Mouse (Mus musculus) CH12.LX (cell line): ENCODE measurements at regions not wholly inside any gene's neighbourhood (a gene's known extent, or its start where the extent isn't known, plus 50 kb on each side); places are given as distances from the start of the nearest gene placed in this dataset.

ENCODE experiments used
- DNase-seq: peaks from one replicate; pipeline ENCODE4 v3.0.0-alpha.2; 2013; ENCODE audit errors: extremely low read depth
- H3K27ac ChIP-seq: 2 replicates; pipeline ENCODE4 v1.5.1; 2012; ENCODE audit warnings: low read depth, mild to moderate bottlenecking, control low read depth, moderate library complexity; ENCODE audit not compliant: insufficient read depth
- H3K27me3 ChIP-seq: replicated peaks from 2 replicates; pipeline ENCODE3; 2012; ENCODE audit warnings: inconsistent platforms
- H3K36me3 ChIP-seq, 2 experiments: replicated peaks in 1 of 2; 2 replicates each; pipeline versions ENCODE3 to v1.6.1; 2012; ENCODE audit warnings: inconsistent platforms in 1 of 2, low read length in 1 of 2, mild to moderate bottlenecking in 1 of 2, mixed read lengths in 1 of 2, moderate library complexity in 1 of 2; ENCODE audit not compliant: control insufficient read depth in 1 of 2, insufficient read depth in 1 of 2
- H3K4me1 ChIP-seq, 2 experiments: 2 replicates each; pipeline ENCODE4 v1.6.1; 2012; ENCODE audit warnings: inconsistent platforms in 1 of 2, moderate library complexity in 1 of 2; ENCODE audit not compliant: insufficient read depth in 2 of 2, control insufficient read depth in 1 of 2
- H3K4me2 ChIP-seq: 2 replicates; pipeline ENCODE4 v1.6.1; 2012; ENCODE audit warnings: low read depth, mild to moderate bottlenecking, control low read depth; ENCODE audit not compliant: poor library complexity, insufficient read depth, severe bottlenecking
- H3K4me3 ChIP-seq, 3 experiments: fragments of 150-350 bp in 1 of 3; sonication (generic) in 1 of 3; replicated peaks in 1 of 3; 2 replicates each; pipeline versions ENCODE3 to v1.5.1; 2011 to 2012; ENCODE audit warnings: low read depth in 2 of 3, low read length in 2 of 3, mild to moderate bottlenecking in 2 of 3, moderate library complexity in 2 of 3, control low read depth in 1 of 3, improper control_type of control experiment in 1 of 3, inconsistent platforms in 1 of 3, mixed read lengths in 1 of 3; ENCODE audit not compliant: poor library complexity in 1 of 3
- H3K79me2 ChIP-seq: replicated peaks from 2 replicates; pipeline ENCODE4 v1.6.1; 2012; ENCODE audit warnings: mild to moderate bottlenecking, moderate library complexity; ENCODE audit not compliant: control insufficient read depth, poor library complexity, insufficient read depth, severe bottlenecking; ENCODE audit errors: extremely low read depth
- H3K9ac ChIP-seq: 2 replicates; pipeline ENCODE4 v1.6.1; 2012; ENCODE audit warnings: low read depth, mild to moderate bottlenecking, control low read depth, moderate library complexity; ENCODE audit not compliant: insufficient read depth
- H3K9me3 ChIP-seq: replicated peaks from 2 replicates; pipeline ENCODE3; 2012; ENCODE audit warnings: low read length, inconsistent platforms, mixed read lengths
- CHD1 ChIP-seq: IDR thresholded peaks from 2 replicates; pipeline ENCODE4 v1.6.1; 2012; ENCODE audit warnings: low read depth, low read length, improper control_type of control experiment, inconsistent platforms
- CHD2 ChIP-seq: IDR thresholded peaks from 2 replicates; pipeline ENCODE4 v1.6.1; 2011; ENCODE audit warnings: low read length, improper control_type of control experiment
- CTCF ChIP-seq, 2 experiments: IDR thresholded peaks in 1 of 2; conservative IDR thresholded peaks in 1 of 2; 2 replicates each; pipeline ENCODE4 v1.5.1; 2011 to 2012; ENCODE audit warnings: low read depth in 2 of 2, low read length in 2 of 2, improper control_type of control experiment in 1 of 2, inconsistent platforms in 1 of 2, mild to moderate bottlenecking in 1 of 2, moderate library complexity in 1 of 2
- ELF1 ChIP-seq: IDR thresholded peaks from 2 replicates; pipeline ENCODE4 v1.6.1; 2014; ENCODE audit warnings: low read depth, mild to moderate bottlenecking, inconsistent platforms, low read length, improper control_type of control experiment
- HCFC1 ChIP-seq: IDR thresholded peaks from 2 replicates; pipeline ENCODE4 v1.6.1; 2012; ENCODE audit warnings: low read depth, mild to moderate bottlenecking, inconsistent platforms, low read length, improper control_type of control experiment
- IRF4 ChIP-seq: IDR thresholded peaks from 2 replicates; pipeline ENCODE4 v1.6.1; 2014; ENCODE audit warnings: low read depth, mild to moderate bottlenecking, inconsistent platforms, low read length, improper control_type of control experiment
- KAT2A ChIP-seq: IDR thresholded peaks from 2 replicates; pipeline ENCODE4 v1.6.1; 2012; ENCODE audit warnings: low read length, improper control_type of control experiment, inconsistent platforms; ENCODE audit not compliant: insufficient replicate concordance
- MAFK ChIP-seq: IDR thresholded peaks from 2 replicates; pipeline ENCODE4 v1.6.1; 2011; ENCODE audit warnings: low read length, improper control_type of control experiment; ENCODE audit not compliant: insufficient replicate concordance
- MAX ChIP-seq: IDR thresholded peaks from 2 replicates; pipeline ENCODE4 v1.6.1; 2011; ENCODE audit warnings: low read length, improper control_type of control experiment
- MAZ ChIP-seq: IDR thresholded peaks from 2 replicates; pipeline ENCODE4 v1.6.1; 2012; ENCODE audit warnings: low read depth, mild to moderate bottlenecking, inconsistent platforms, low read length, improper control_type of control experiment, moderate library complexity
- MEF2A ChIP-seq: IDR thresholded peaks from 2 replicates; pipeline ENCODE4 v1.6.1; 2014; ENCODE audit warnings: low read depth, mild to moderate bottlenecking, inconsistent platforms, low read length, improper control_type of control experiment, borderline replicate concordance
- NELFE ChIP-seq: IDR thresholded peaks from 2 replicates; pipeline ENCODE4 v1.6.1; 2011; ENCODE audit warnings: low read depth, low read length, improper control_type of control experiment
- NRF1 ChIP-seq: IDR thresholded peaks from 2 replicates; pipeline ENCODE4 v1.6.1; 2014; ENCODE audit warnings: low read depth, mild to moderate bottlenecking, inconsistent platforms, low read length, improper control_type of control experiment, moderate library complexity
- PAX5 ChIP-seq: IDR thresholded peaks from 2 replicates; pipeline ENCODE4 v1.6.1; 2012; ENCODE audit warnings: low read length, inconsistent platforms, mixed read lengths
- POLR2AphosphoS2 ChIP-seq: IDR thresholded peaks from 2 replicates; pipeline ENCODE4 v1.6.1; 2011; ENCODE audit warnings: low read depth, low read length, improper control_type of control experiment
- SIN3A ChIP-seq: IDR thresholded peaks from 2 replicates; pipeline ENCODE4 v1.6.1; 2012; ENCODE audit warnings: low read length, improper control_type of control experiment, inconsistent platforms
- SMC3 ChIP-seq: IDR thresholded peaks from 2 replicates; pipeline ENCODE4 v1.6.1; 2011; ENCODE audit warnings: low read depth, low read length, improper control_type of control experiment
- TBP ChIP-seq: conservative IDR thresholded peaks from 2 replicates; pipeline ENCODE4 v1.6.1; 2011; ENCODE audit warnings: low read depth, low read length, improper control_type of control experiment
- TCF12 ChIP-seq: IDR thresholded peaks from 2 replicates; pipeline ENCODE4 v1.6.1; 2014; ENCODE audit warnings: low read depth, mild to moderate bottlenecking, inconsistent platforms, low read length, improper control_type of control experiment
- USF1 ChIP-seq: IDR thresholded peaks from 2 replicates; pipeline ENCODE4 v1.6.1; 2014; ENCODE audit warnings: low read depth, mild to moderate bottlenecking, inconsistent platforms, low read length, improper control_type of control experiment
- USF2 ChIP-seq: conservative IDR thresholded peaks from 2 replicates; pipeline ENCODE4 v1.6.1; 2011; ENCODE audit warnings: low read depth, low read length, improper control_type of control experiment
- ZC3H11A ChIP-seq: IDR thresholded peaks from 2 replicates; pipeline ENCODE4 v1.6.1; 2012; ENCODE audit warnings: low read depth, mild to moderate bottlenecking, inconsistent platforms, low read length, improper control_type of control experiment
- ZKSCAN1 ChIP-seq: IDR thresholded peaks from 2 replicates; pipeline ENCODE4 v1.6.1; 2012; ENCODE audit warnings: low read depth, inconsistent platforms, low read length, improper control_type of control experiment, borderline replicate concordance
- ZMIZ1 ChIP-seq: IDR thresholded peaks from 2 replicates; pipeline ENCODE4 v1.6.1; 2012; ENCODE audit warnings: low read depth, mild to moderate bottlenecking, inconsistent platforms, low read length, improper control_type of control experiment
- dilution Hi-C: fragments of 300-500 bp; cut with MboI; formaldehyde crosslinking; loops from 2 replicates; pipeline ENCODE4 v1.14.3; 2020; ENCODE audit warnings: low sequenced_read_pairs; ENCODE audit not compliant: extremely low pct_unique_long_range_greater_than_20kb, extremely low pct_ligation_motif_present
- in situ Hi-C: fragments of 300-500 bp; cut with MboI; formaldehyde crosslinking; loops from 3 replicates; pipeline ENCODE4 v1.14.3; 2019; ENCODE audit warnings: low sequenced_read_pairs, low pct_ligation_motif_present, low pct_unique_long_range_greater_than_20kb, mixed read lengths

GRCm38 (mm10) chr1:193543834-193544233 is 173.7 kb upstream of the Camk1g start:
- in situ Hi-C loops = no loop called here

GRCm38 (mm10) chr1:193543284-193543683 is 173.2 kb upstream of the Camk1g start:
- no peak overlapping the region for H3K4me2 ChIP-seq

More at GRCm38 (mm10) chr1:193543834-193544233, 173.7 kb upstream of the Camk1g start:
- H3K36me3 ChIP-seq = no peaks in the 10 kb centered on the region
- H3K27ac ChIP-seq = no peak overlapping the region
- peaks cover 76% of the 10 kb centered on the region for H3K27me3 ChIP-seq
- DNase-seq = no peak
- H3K79me2 ChIP-seq = no peaks in the 10 kb centered on the region
- H3K4me2 ChIP-seq = no peak overlapping the region
- no peaks in the 10 kb centered on the region for H3K9me3 ChIP-seq
- dilution Hi-C loops = no loop called here
- H3K4me1 ChIP-seq = no peaks in the 10 kb centered on the region
- H3K4me3 ChIP-seq = no peak overlapping the region
- TF ChIP-seq USF2 (no peak), CHD1 (no peak), NRF1 (no peak), CHD2 (no peak), ZMIZ1 (no peak), POLR2AphosphoS2 (no peak), SMC3 (no peak), HCFC1 (no peak), MAFK (no peak), MAZ (no peak), USF1 (no peak), CTCF (conservative IDR thresholded peaks at IDR 0.05 in 1 of 2, IDR thresholded peaks at IDR 0.05 in 1 of 2; ENCODE audit: low read depth in 2 of 2, low read length in 2 of 2) (no peak), TCF12 (no peak), ZKSCAN1 (no peak), PAX5 (no peak), IRF4 (no peak), SIN3A (no peak)
- TF ChIP-seq, all 38 proteins: peak for 0
- no peak overlapping the region for H3K9ac ChIP-seq

More at GRCm38 (mm10) chr1:193543284-193543683, 173.2 kb upstream of the Camk1g start:
- dilution Hi-C loops = no loop called here
- no peak for TF ChIP-seq TBP
- TF ChIP-seq NELFE = no peak
- TF ChIP-seq ELF1 = no peak
- TF ChIP-seq KAT2A = no peak
- no peak for TF ChIP-seq MAX
- TF ChIP-seq NRF1 = no peak
- TF ChIP-seq ZC3H11A = no peak
- no peak for TF ChIP-seq MEF2A
- TF ChIP-seq CHD1 = no peak
- no peak for TF ChIP-seq CTCF (conservative IDR thresholded peaks at IDR 0.05 in 1 of 2, IDR thresholded peaks at IDR 0.05 in 1 of 2; ENCODE audit: low read depth in 2 of 2, low read length in 2 of 2)
- no peak for TF ChIP-seq MAFK
- TF ChIP-seq TCF12 = no peak
- TF ChIP-seq ZMIZ1 = no peak
- no peak for DNase-seq
- no peak overlapping the region for H3K9ac ChIP-seq
- H3K9me3 ChIP-seq = no peaks in the 10 kb centered on the region
- H3K27ac ChIP-seq = no peak overlapping the region
- no peaks in the 10 kb centered on the region for H3K36me3 ChIP-seq
- in situ Hi-C loops = no loop called here
- H3K79me2 ChIP-seq = no peaks in the 10 kb centered on the region
- no peak overlapping the region for H3K4me3 ChIP-seq
- H3K27me3 ChIP-seq = peaks cover 75% of the 10 kb centered on the region
- H3K4me1 ChIP-seq = no peaks in the 10 kb centered on the region
